In genomic region chr7:24188901-24189570, GRCm38 (mm10) we compare ENCODE assay signal across 17 mouse cellular contexts. TPM values are rescaled to one million over a fixed set of nuclear protein-coding genes. Genes with fewer than 3 reads are reported as not detected.
"Had no signal": no experiment of that assay in that cellular context is flagged by ENCODE, and none has a peak within 500 bp of the region (broad histone marks: within the 10 kb centered on the region; RNA-seq: fewer than 3 reads in every experiment).

No protein-coding gene starts in this region.

- DNase-seq: kidney, adult 11 months; kidney, adult 8-10 months; kidney, postnatal 10 days; kidney, postnatal 36 days; layer of hippocampus, postnatal 36 days; left cerebral cortex, postnatal 4 days; liver; liver, postnatal 0 days; lung, embryonic 14.5 days; retina, postnatal 1 day; right cerebral cortex, postnatal 25 days; spleen, adult 18-20 months; thymus, postnatal 25 days had no signal

- ATAC-seq: liver, postnatal 0 days; lung, postnatal 0 days; midbrain, embryonic 13.5 days; midbrain, embryonic 16.5 days had no signal

RNA-seq across cellular contexts. Expression of gene Zfp114, which starts 14.2 kb away (rescaled TPM):
- total RNA-seq: monocyte, adult 5-6 weeks had no signal
